Mouse (Mus musculus) E14TG2a.4 (cell line): ENCODE measurements around the gene Dlgap5.

Source experiments
- CTCF ChIP-seq: conservative IDR thresholded peaks from 2 replicates; pipeline ENCODE4 v1.5.1; 2014; ENCODE audit warnings: low read length
- NANOG ChIP-seq: IDR thresholded peaks from 2 replicates; pipeline ENCODE4 v1.6.1; 2014; ENCODE audit warnings: borderline replicate concordance, low read length, mixed read lengths
- POU5F1 ChIP-seq: IDR thresholded peaks from 2 replicates; pipeline ENCODE4 v1.6.1; 2014; ENCODE audit warnings: low read length, borderline replicate concordance

DNA sequence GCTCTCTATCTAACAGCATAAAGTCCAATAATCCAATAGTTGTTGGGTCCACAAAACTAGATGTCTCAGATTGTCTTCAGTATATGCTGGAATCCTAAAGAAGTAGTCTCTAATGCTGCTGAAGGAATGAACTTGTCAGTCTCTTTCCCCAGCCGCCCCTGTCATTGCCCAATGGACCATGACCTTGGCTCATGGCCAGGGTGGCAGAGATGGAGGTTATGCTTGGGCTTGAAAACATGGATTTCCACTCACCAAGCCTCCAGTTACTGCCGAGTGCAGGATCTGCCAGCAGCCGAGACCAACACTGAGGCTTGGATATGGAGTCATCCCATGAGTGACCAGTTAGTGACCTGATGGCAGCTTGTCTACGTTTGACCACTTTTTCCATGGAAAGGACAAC is 41.3 kb upstream of the Dlgap5 start:
- no peak for TF ChIP-seq CTCF
- TF ChIP-seq NANOG: no peak
- TF ChIP-seq POU5F1: no peak
